Mouse (Mus musculus): ENCODE results near the gene Opn1sw. TPM values are rescaled to one million over a fixed set of nuclear protein-coding genes. Genes with fewer than 3 reads are reported as not detected.
"Not testable (repeated sequence)": the region's sequence is repeated elsewhere in the genome, so short reads cannot be mapped to it uniquely, and the experiment has no call there.

Opn1sw gene
- polyA plus RNA-seq, 1 experiment from 2014 or later = 0.29 TPM

- Histone ChIP-seq H3K27ac (no peak overlapping the region), H3K36me3 (0 out of 2 replicates have a peak, but pooled peaks cover 3% of the 10 kb centered on the region), H3K27me3 (peaks cover 35% of the 10 kb centered on the region), H3K4me1 (peaks cover 21% of the 10 kb centered on the region), H3K4me3 (replicated peaks) (no peak overlapping the region), H3K4me2 (no peak overlapping the region), H3K9ac (no peak overlapping the region), H3K9me3 (replicated peaks) (no peaks in the 10 kb centered on the region)
- ATAC-seq (replicated peaks; ENCODE audit: low FRiP score) = no peak
- 61% methylated on average over 1 of the region's 1 CpGs for WGBS
These were observed 6.0 kb upstream of the Opn1sw start for GRCm38 (mm10) chr6:29394286-29394685.

GRCm38 (mm10) chr6:29391802-29392201 is 3.5 kb upstream of the Opn1sw start:
- ATAC-seq (replicated peaks; ENCODE audit: low FRiP score) = no peak
- 73% methylated on average over 4 of the region's 4 CpGs for WGBS
- no peaks in the 10 kb centered on the region for H3K9me3 ChIP-seq (replicated peaks)
- no peak overlapping the region for H3K27ac ChIP-seq
- H3K27me3 ChIP-seq = peaks cover 35% of the 10 kb centered on the region
- H3K4me1 ChIP-seq = peaks cover 26% of the 10 kb centered on the region
- H3K36me3 ChIP-seq = no peaks in the 10 kb centered on the region
- H3K9ac ChIP-seq = no peak overlapping the region
- no peak overlapping the region for H3K4me2 ChIP-seq
- no peak overlapping the region for H3K4me3 ChIP-seq (replicated peaks)

GRCm38 (mm10) chr6:29391241-29391640 is 3.0 kb upstream of the Opn1sw start:
- not testable (repeated sequence) for H3K9me3 ChIP-seq (replicated peaks); H3K27ac ChIP-seq; ATAC-seq (replicated peaks; ENCODE audit: low FRiP score); H3K4me3 ChIP-seq (replicated peaks); H3K36me3 ChIP-seq; H3K4me2 ChIP-seq; H3K9ac ChIP-seq
- Histone ChIP-seq H3K4me1 (peaks cover 25% of the 10 kb centered on the region), H3K27me3 (peaks cover 35% of the 10 kb centered on the region)
- WGBS = 69% methylated on average over 8 of the region's 8 CpGs

GRCm38 (mm10) chr6:29390500-29390899 is 2.2 kb upstream of the Opn1sw start:
- 95% methylated on average over 1 of the region's 1 CpGs for WGBS
- H3K36me3 ChIP-seq; ATAC-seq (replicated peaks; ENCODE audit: low FRiP score); H3K4me3 ChIP-seq (replicated peaks); H3K9ac ChIP-seq; H3K9me3 ChIP-seq (replicated peaks); H3K27ac ChIP-seq; H3K4me2 ChIP-seq: not testable (repeated sequence)
- H3K4me1 ChIP-seq = peaks cover 18% of the 10 kb centered on the region
- peaks cover 30% of the 10 kb centered on the region for H3K27me3 ChIP-seq

GRCm38 (mm10) chr6:29389425-29389824 is 1.2 kb upstream of the Opn1sw start:
- 52% methylated on average over 9 of the region's 9 CpGs for WGBS
- no peak overlapping the region for H3K4me3 ChIP-seq (replicated peaks)
- ATAC-seq (replicated peaks; ENCODE audit: low FRiP score) = no peak
- H3K9me3 ChIP-seq (replicated peaks) = no peaks in the 10 kb centered on the region
- no peak overlapping the region for H3K27ac ChIP-seq
- peaks cover 19% of the 10 kb centered on the region for H3K27me3 ChIP-seq
- no peaks in the 10 kb centered on the region for H3K36me3 ChIP-seq
- peaks cover 15% of the 10 kb centered on the region for H3K4me1 ChIP-seq
- H3K9ac ChIP-seq = no peak overlapping the region
- peak overlapping the region; percentile 61; the same call in 1 of the 2 replicates for H3K4me2 ChIP-seq

GRCm38 (mm10) chr6:29388606-29389080 is 375 bp upstream of the Opn1sw start:
- Histone ChIP-seq H3K4me2 (peak overlapping the region; percentile 61), H3K27ac (peak overlapping the region; percentile 79), H3K27me3 (peaks cover 11% of the 10 kb centered on the region), H3K36me3 (no peaks in the 10 kb centered on the region), H3K9ac (0 out of 2 replicates have a peak overlapping the region, but pooled peaks have one; percentile 31), H3K9me3 (replicated peaks) (no peaks in the 10 kb centered on the region), H3K4me1 (peaks cover 15% of the 10 kb centered on the region), H3K4me3 (replicated peaks) (peak overlapping the region; percentile 51)
- 3% methylated on average over 11 of the region's 11 CpGs for WGBS
- ATAC-seq (replicated peaks; ENCODE audit: low FRiP score) = peak; percentile 92

GRCm38 (mm10) chr6:29382442-29382841 is 5.8 kb downstream of the Opn1sw start:
- H3K27ac ChIP-seq = no peak overlapping the region
- peaks cover 2% of the 10 kb centered on the region for H3K4me1 ChIP-seq
- no peak for ATAC-seq (replicated peaks; ENCODE audit: low FRiP score)
- H3K27me3 ChIP-seq = no peaks in the 10 kb centered on the region
- H3K4me3 ChIP-seq (replicated peaks) = no peak overlapping the region
- no peaks in the 10 kb centered on the region for H3K9me3 ChIP-seq (replicated peaks)
- H3K36me3 ChIP-seq = peaks cover 22% of the 10 kb centered on the region
- WGBS = 58% methylated on average over 2 of the region's 2 CpGs
- H3K4me2 ChIP-seq = no peak overlapping the region
- H3K9ac ChIP-seq = no peak overlapping the region

GRCm38 (mm10) chr6:29379954-29380353 is 8.3 kb downstream of the Opn1sw start:
- Histone ChIP-seq H3K27me3 (no peaks in the 10 kb centered on the region), H3K27ac (no peak overlapping the region), H3K9ac (no peak overlapping the region), H3K4me1 (no peaks in the 10 kb centered on the region), H3K4me3 (replicated peaks) (no peak overlapping the region), H3K4me2 (no peak overlapping the region), H3K9me3 (replicated peaks) (no peaks in the 10 kb centered on the region), H3K36me3 (peaks cover 47% of the 10 kb centered on the region)
- ATAC-seq (replicated peaks; ENCODE audit: low FRiP score) = no peak
- 88% methylated on average over 6 of the region's 6 CpGs for WGBS

GRCm38 (mm10) chr6:29378678-29379077 is 9.6 kb downstream of the Opn1sw start:
- ATAC-seq (replicated peaks; ENCODE audit: low FRiP score) = no peak
- 96% methylated on average over 10 of the region's 10 CpGs for WGBS
- Histone ChIP-seq H3K36me3 (peaks cover 59% of the 10 kb centered on the region), H3K9ac (no peak overlapping the region), H3K4me1 (no peaks in the 10 kb centered on the region), H3K4me3 (replicated peaks) (no peak overlapping the region), H3K27me3 (no peaks in the 10 kb centered on the region), H3K27ac (no peak overlapping the region), H3K9me3 (replicated peaks) (no peaks in the 10 kb centered on the region), H3K4me2 (no peak overlapping the region)

GRCm38 (mm10) chr6:29377386-29377785 is 10.9 kb downstream of the Opn1sw start:
- no peak for ATAC-seq (replicated peaks; ENCODE audit: low FRiP score)
- WGBS = 92% methylated on average over 4 of the region's 4 CpGs

GRCm38 (mm10) chr6:29365277-29365676 is 23.0 kb downstream of the Opn1sw start:
- 93% methylated on average over 1 of the region's 1 CpGs for WGBS
- Histone ChIP-seq H3K36me3 (peaks cover 78% of the 10 kb centered on the region), H3K4me2 (no peak overlapping the region), H3K27ac (no peak overlapping the region), H3K9ac (no peak overlapping the region), H3K9me3 (replicated peaks) (no peaks in the 10 kb centered on the region), H3K27me3 (no peaks in the 10 kb centered on the region), H3K4me1 (no peaks in the 10 kb centered on the region), H3K4me3 (replicated peaks) (no peak overlapping the region)
- no peak for ATAC-seq (replicated peaks; ENCODE audit: low FRiP score)

More at GRCm38 (mm10) chr6:29377386-29377785, 10.9 kb downstream of the Opn1sw start:
- H3K27ac ChIP-seq = no peak overlapping the region
- peaks cover 72% of the 10 kb centered on the region for H3K36me3 ChIP-seq
- no peaks in the 10 kb centered on the region for H3K27me3 ChIP-seq
- no peaks in the 10 kb centered on the region for H3K4me1 ChIP-seq
- no peaks in the 10 kb centered on the region for H3K9me3 ChIP-seq (replicated peaks)
- no peak overlapping the region for H3K4me2 ChIP-seq
- no peak overlapping the region for H3K9ac ChIP-seq
- H3K4me3 ChIP-seq (replicated peaks) = no peak overlapping the region

GRCm38 (mm10) chr6:29363129-29363515 is 25.1 kb downstream of the Opn1sw start:
- Histone ChIP-seq H3K9me3 (replicated peaks) (no peaks in the 10 kb centered on the region), H3K27me3 (no peaks in the 10 kb centered on the region), H3K36me3 (peaks cover 76% of the 10 kb centered on the region), H3K9ac (no peak overlapping the region), H3K4me2 (no peak overlapping the region), H3K4me1 (no peaks in the 10 kb centered on the region), H3K4me3 (replicated peaks) (no peak overlapping the region), H3K27ac (no peak overlapping the region)
- WGBS = 89% methylated on average over 3 of the region's 3 CpGs
- ATAC-seq (replicated peaks; ENCODE audit: low FRiP score) = no peak
